In the genomic region with DNA sequence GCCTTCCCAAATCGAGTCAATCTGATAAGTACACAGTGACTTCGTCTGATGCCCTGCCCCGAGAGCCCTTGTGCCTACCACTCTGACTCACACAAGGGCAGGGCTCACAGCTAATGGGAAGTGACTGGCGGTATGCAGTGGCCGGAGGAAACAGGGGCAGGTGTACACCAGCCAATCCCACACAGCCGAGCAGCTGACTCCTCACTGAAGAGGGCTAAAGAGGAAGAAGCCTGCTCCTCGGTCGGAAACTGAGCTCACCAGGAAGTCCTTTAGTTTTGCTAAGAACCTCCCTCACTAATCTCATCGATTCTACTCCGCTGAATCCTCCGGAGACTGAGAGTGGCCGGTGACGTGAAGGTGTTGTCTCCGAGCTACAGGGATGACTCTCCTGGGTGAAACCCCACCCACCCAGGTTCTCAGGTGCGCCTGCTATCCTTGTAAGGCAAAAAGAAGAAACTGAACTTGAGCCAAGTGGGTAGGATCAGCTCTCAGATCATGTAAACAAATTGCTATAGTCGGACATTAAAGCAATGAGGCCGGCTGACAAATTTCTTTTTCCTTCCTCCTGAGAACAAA, we compare ENCODE assay signal across 8 mouse cellular contexts. TPM values are rescaled to one million over a fixed set of nuclear protein-coding genes. Genes with fewer than 3 reads are reported as not detected.
DNase-seq lines count a peak whose midpoint lies in the region; ATAC-seq and TF ChIP-seq lines count a peak whose summit lies in the region.

No protein-coding gene starts in this region.

- H3K36me3 ChIP-seq in embryonic facial prominence, embryonic 10.5 days (replicated peaks): no peaks in the 10 kb centered on the region
- H3K36me3 ChIP-seq in midbrain, embryonic 10.5 days: no peaks in the 10 kb centered on the region
- H3K36me3 ChIP-seq in stomach, postnatal 0 days (ENCODE audit: control insufficient read depth, insufficient read depth, low read length): no peaks in the 10 kb centered on the region

- TF ChIP-seq EP300 in stomach, postnatal 0 days (optimal IDR thresholded peaks at IDR 0.05): no peak

- H3K27ac ChIP-seq in embryonic facial prominence, embryonic 10.5 days (replicated peaks): no peak overlapping the region; the same call in 1 of the 2 replicates
- H3K27ac ChIP-seq in midbrain, embryonic 10.5 days (replicated peaks): 0 out of 2 replicates have a peak overlapping the region, but pooled peaks have one; percentile 24
- H3K27ac ChIP-seq in stomach, postnatal 0 days (replicated peaks): peak overlapping the region; percentile 90

- peak; percentile 99 for ATAC-seq in stomach, postnatal 0 days (ENCODE audit: low FRiP score, low TSS enrichment)

- H3K4me2 ChIP-seq in stomach, postnatal 0 days (replicated peaks; ENCODE audit: low read depth): peak overlapping the region; percentile 36

- peak overlapping the region; percentile 49; the same call in 1 of the 2 replicates for H3K9ac ChIP-seq in stomach, postnatal 0 days (ENCODE audit: low read length)

- no peaks in the 10 kb centered on the region for H3K9me3 ChIP-seq in embryonic facial prominence, embryonic 10.5 days
- H3K9me3 ChIP-seq in midbrain, embryonic 10.5 days (replicated peaks): no peaks in the 10 kb centered on the region
- no peaks in the 10 kb centered on the region for H3K9me3 ChIP-seq in stomach, postnatal 0 days (ENCODE audit: control insufficient read depth, low read length)

- peak overlapping the region; percentile 41 for H3K4me3 ChIP-seq in embryonic facial prominence, embryonic 10.5 days
- peak overlapping the region; percentile 32 for H3K4me3 ChIP-seq in midbrain, embryonic 10.5 days
- H3K4me3 ChIP-seq in stomach, postnatal 0 days (ENCODE audit: low read depth, low read length): peak overlapping the region; percentile 27

- peaks cover 35% of the 10 kb centered on the region for H3K4me1 ChIP-seq in embryonic facial prominence, embryonic 10.5 days
- peaks cover 52% of the 10 kb centered on the region for H3K4me1 ChIP-seq in midbrain, embryonic 10.5 days
- H3K4me1 ChIP-seq in stomach, postnatal 0 days (replicated peaks; ENCODE audit: control insufficient read depth, insufficient read depth): peaks cover 10% of the 10 kb centered on the region; the same call in 1 of the 2 replicates

- DNase-seq in gastrocnemius, postnatal 25 days: peak; percentile 30
- no peak for DNase-seq in gastrocnemius, postnatal 10 days
- peak; percentile 66 for DNase-seq in embryonic facial prominence, embryonic 10.5 days (ENCODE audit: low spot score)
- peak; percentile 44 for DNase-seq in heart, postnatal 25 days (ENCODE audit: low spot score)
- DNase-seq in large intestine, adult 2 months (ENCODE audit: low read depth, low spot score): peak; percentile 80
- peak; percentile 38 for DNase-seq in midbrain, embryonic 10.5 days (ENCODE audit: low spot score)
- DNase-seq in stomach, postnatal 0 days (ENCODE audit: low spot score): peak; percentile 90
- DNase-seq in left cerebral cortex, adult 9 months (ENCODE audit: low spot score in 2 of 2): no peak

- intact Hi-C loops in heart, postnatal 25 days (cut with DNase I): no loop called here

- TF ChIP-seq CTCF in stomach, postnatal 0 days (IDR thresholded peaks at IDR 0.05; ENCODE audit: low read depth): no peak

- no peaks in the 10 kb centered on the region for H3K27me3 ChIP-seq in embryonic facial prominence, embryonic 10.5 days (replicated peaks; ENCODE audit: low read depth, poor library complexity, severe bottlenecking)
- no peaks in the 10 kb centered on the region for H3K27me3 ChIP-seq in midbrain, embryonic 10.5 days (ENCODE audit: low read depth, poor library complexity, severe bottlenecking)
- H3K27me3 ChIP-seq in stomach, postnatal 0 days (ENCODE audit: control insufficient read depth, insufficient read depth, low read length): no peaks in the 10 kb centered on the region

- 11% methylated on average over 17 of the region's 17 CpGs for WGBS in embryonic facial prominence, embryonic 10.5 days
- 11% methylated on average over 17 of the region's 17 CpGs for WGBS in large intestine, adult 2 months
- 11% methylated on average over 17 of the region's 17 CpGs for WGBS in midbrain, embryonic 10.5 days
- 14% methylated on average over 17 of the region's 17 CpGs for WGBS in stomach, postnatal 0 days

RNA-seq across cellular contexts. Expression of a gene that starts 58.2 kb away (rescaled TPM):
- 1 to 10 TPM; 4.4 to 4.8 TPM for total RNA-seq in gastrocnemius, postnatal 25 days (2021)
- 10 to 100 TPM in 1 of 2 experiments, 1 to 10 TPM in 1; 10.0 to 12.5 TPM for total RNA-seq in gastrocnemius, postnatal 10 days (2021)
- polyA plus RNA-seq in embryonic facial prominence, embryonic 10.5 days (2016; fragmentation: Nextera tagmentation; extraction: Ambion mirVana): 35.1 TPM in 2 replicates
- 10 to 100 TPM; 19.7 to 22.1 TPM for total RNA-seq in heart, postnatal 25 days (2021)
- 25.9 and 45.0 TPM in 2 replicates for polyA plus RNA-seq in large intestine, adult 2 months (2012; rRNA removed)
- polyA plus RNA-seq in midbrain, embryonic 10.5 days (2016; fragmentation: Nextera tagmentation; extraction: Ambion mirVana): 27.2 and 30.8 TPM in 2 replicates
- polyA plus RNA-seq in stomach, postnatal 0 days (2015; fragmentation: Nextera tagmentation; extraction: Ambion mirVana): 18.3 and 20.6 TPM in 2 replicates

Comparison
In these comparisons a context has a peak if more than half of its experiments do, and no peak if none do; other contexts are left out.
1. DNase-seq: peak in gastrocnemius, postnatal 25 days (single experiment), embryonic facial prominence, embryonic 10.5 days (single experiment), heart, postnatal 25 days (single experiment), large intestine, adult 2 months (single experiment), midbrain, embryonic 10.5 days (single experiment) and stomach, postnatal 0 days (single experiment); none in gastrocnemius, postnatal 10 days (single experiment) and left cerebral cortex, adult 9 months (0 of 2).
2. Peak in every context shown above with its lines, with median percentiles within 50 percentile points of each other: H3K4me3 ChIP-seq.